Mouse (Mus musculus) heart, adult 2 months (tissue): ENCODE data around the gene Kcnh7. TPM values are rescaled to one million over a fixed set of nuclear protein-coding genes. Genes with fewer than 3 reads are reported as not detected.
A peak's percentile ranks its signal among the peaks of the same experiment; 100 is the strongest.

ENCODE experiments used
- DNase-seq, 2 experiments: peaks; one replicate each; pipeline ENCODE4 v3.0.0; 2021
- H3K27ac ChIP-seq: fragments of 200-600 bp; 2 replicates; pipeline ENCODE4 v1.8.1; 2022
- H3K27me3 ChIP-seq: fragments of 200-500 bp; 2 replicates; pipeline ENCODE4 v1.6.1; 2012; ENCODE audit warnings: mild to moderate bottlenecking, low read length, inconsistent platforms, mixed read lengths; ENCODE audit not compliant: control insufficient read depth, insufficient read depth
- H3K36me3 ChIP-seq: fragments of 200-500 bp; 2 replicates; pipeline ENCODE4 v1.6.1; 2012; ENCODE audit warnings: low read length, inconsistent platforms; ENCODE audit not compliant: control insufficient read depth, insufficient read depth
- H3K4me1 ChIP-seq: fragments of 200-500 bp; 2 replicates; pipeline ENCODE4 v1.6.1; 2011; ENCODE audit warnings: low read length; ENCODE audit not compliant: control insufficient read depth, insufficient read depth
- H3K4me3 ChIP-seq: fragments of 200-600 bp; 2 replicates; pipeline ENCODE4 v1.8.1; 2022
- H3K79me2 ChIP-seq: fragments of 200-500 bp; replicated peaks from 2 replicates; pipeline ENCODE4 v1.6.1; 2012; ENCODE audit warnings: mild to moderate bottlenecking, inconsistent platforms, low read length, moderate library complexity, mixed read lengths; ENCODE audit not compliant: control insufficient read depth, insufficient read depth
- H3K9ac ChIP-seq: fragments of 200-500 bp; 2 replicates; pipeline ENCODE4 v1.6.1; 2012; ENCODE audit warnings: low read depth, mild to moderate bottlenecking, control low read depth, inconsistent platforms, low read length, mixed read lengths
- CTCF ChIP-seq: fragments of 200-600 bp; IDR thresholded peaks from 2 replicates; pipeline ENCODE4 v1.8.1; 2022; ENCODE audit warnings: antibody characterized with exemption, mild to moderate bottlenecking, moderate library complexity
- EP300 ChIP-seq: fragments of 200-500 bp; IDR thresholded peaks from 2 replicates; pipeline ENCODE4 v1.6.1; 2011; ENCODE audit warnings: low read depth, low read length, control low read depth; ENCODE audit not compliant: insufficient read depth
- POLR2A ChIP-seq: fragments of 200-500 bp; IDR thresholded peaks from 2 replicates; pipeline ENCODE4 v1.6.1; 2011; ENCODE audit warnings: mild to moderate bottlenecking, low read depth, low read length, control low read depth; ENCODE audit not compliant: insufficient read depth
- WGBS: fragments of 180-500 bp; shearing (Covaris S2); methylation state at CpG from one replicate; pipeline ENCODE4 v1.1.7; 2018; 5-methylcytosine and 5-hydroxymethylcytosine counted together
- intact Hi-C: fragments of 180-260 bp; cut with DNase I; formaldehyde crosslinking; loops from one replicate; pipeline ENCODE4 v1.15.1; 2025
- polyA plus RNA-seq: library from polyadenylated mRNA; depleted of rRNA; stranded (reverse); fragments of >200 nt; gene quantifications from 2 replicates; pipeline ENCODE4 v1.2.3, GENCODE M21; 2012
- total RNA-seq, 2 experiments: library from RNA; stranded (reverse); gene quantifications; 2 replicates each; pipeline ENCODE4 v1.2.3; 2021

Gene Kcnh7
- total and polyA plus RNA-seq, 3 experiments: 0.02 to 0.26 (median 0.08) TPM

GRCm38 (mm10) chr2:62669848-62670247 lies 514.2 kb downstream of the Kcnh7 start:
- TF ChIP-seq EP300: no peak
- no peak for TF ChIP-seq CTCF
- no peak for TF ChIP-seq POLR2A
- 79% methylated on average over 3 of the region's 3 CpGs for WGBS
- intact Hi-C loops: no loop called here

GRCm38 (mm10) chr2:62665536-62665935 lies 518.6 kb downstream of the Kcnh7 start:
- intact Hi-C loops: no loop called here
- H3K4me1 ChIP-seq: no peaks in the 10 kb centered on the region
- H3K4me3 ChIP-seq: no peak overlapping the region
- no peak for DNase-seq
- H3K27ac ChIP-seq: no peak overlapping the region
- H3K27me3 ChIP-seq: no peaks in the 10 kb centered on the region
- TF ChIP-seq EP300 (no peak), CTCF (no peak), POLR2A (no peak)
- no peaks in the 10 kb centered on the region for H3K36me3 ChIP-seq
- WGBS: 59% methylated on average over 1 of the region's 1 CpGs
- no peak overlapping the region for H3K9ac ChIP-seq
- H3K79me2 ChIP-seq: no peaks in the 10 kb centered on the region

More at GRCm38 (mm10) chr2:62669848-62670247, 514.2 kb downstream of the Kcnh7 start:
- no peak for DNase-seq
- Histone ChIP-seq H3K9ac (no peak overlapping the region), H3K79me2 (no peaks in the 10 kb centered on the region), H3K27ac (no peak overlapping the region), H3K36me3 (no peaks in the 10 kb centered on the region), H3K4me3 (no peak overlapping the region), H3K4me1 (no peaks in the 10 kb centered on the region), H3K27me3 (no peaks in the 10 kb centered on the region)

GRCm38 (mm10) chr2:62664839-62665238 lies 519.2 kb downstream of the Kcnh7 start:
- peak overlapping the region; percentile 79 for H3K4me3 ChIP-seq
- H3K36me3 ChIP-seq: no peaks in the 10 kb centered on the region
- H3K27me3 ChIP-seq: no peaks in the 10 kb centered on the region
- H3K79me2 ChIP-seq: no peaks in the 10 kb centered on the region
- DNase-seq: no peak
- intact Hi-C loops: no loop called here
- peak overlapping the region; percentile 70; the same call in 1 of the 2 replicates for H3K27ac ChIP-seq
- H3K4me1 ChIP-seq: no peaks in the 10 kb centered on the region
- no peak overlapping the region for H3K9ac ChIP-seq
- TF ChIP-seq EP300 (no peak), POLR2A (no peak), CTCF (no peak)
- 64% methylated on average over 7 of the region's 7 CpGs for WGBS

GRCm38 (mm10) chr2:62664135-62664670 lies 519.9 kb downstream of the Kcnh7 start, which contains the start of gene Gca:
Gca (plus strand) TSS chr2:62664285.
- H3K36me3 ChIP-seq: no peaks in the 10 kb centered on the region
- 1% methylated on average over 43 of the region's 43 CpGs for WGBS
- intact Hi-C loops: no loop called here
- no peaks in the 10 kb centered on the region for H3K4me1 ChIP-seq
- H3K27me3 ChIP-seq: no peaks in the 10 kb centered on the region
- TF ChIP-seq CTCF: no peak
- TF ChIP-seq POLR2A: no peak
- TF ChIP-seq EP300: no peak
- no peaks in the 10 kb centered on the region for H3K79me2 ChIP-seq
- peak; percentile 72 to 82 for DNase-seq
- peak within 1 kb of the TSS; percentile 79 for H3K4me3 ChIP-seq
- H3K9ac ChIP-seq: peak within 1 kb of the TSS; percentile 57
- H3K27ac ChIP-seq: peak within 1 kb of the TSS; percentile 70

GRCm38 (mm10) chr2:62662560-62662959 lies 521.5 kb downstream of the Kcnh7 start:
- 85% methylated on average over 3 of the region's 3 CpGs for WGBS
- no peaks in the 10 kb centered on the region for H3K36me3 ChIP-seq
- no peak overlapping the region for H3K4me3 ChIP-seq
- no peak for DNase-seq
- intact Hi-C loops: no loop called here
- H3K27ac ChIP-seq: no peak overlapping the region
- no peaks in the 10 kb centered on the region for H3K4me1 ChIP-seq
- H3K9ac ChIP-seq: no peak overlapping the region
- no peak for TF ChIP-seq POLR2A
- no peak for TF ChIP-seq EP300
- H3K27me3 ChIP-seq: no peaks in the 10 kb centered on the region
- no peaks in the 10 kb centered on the region for H3K79me2 ChIP-seq

GRCm38 (mm10) chr2:62660565-62660964 lies 523.5 kb downstream of the Kcnh7 start:
- H3K79me2 ChIP-seq: no peaks in the 10 kb centered on the region
- TF ChIP-seq EP300 (no peak), CTCF (peak; percentile 33), POLR2A (no peak)
- H3K4me1 ChIP-seq: no peaks in the 10 kb centered on the region
- no peak overlapping the region for H3K27ac ChIP-seq
- no peaks in the 10 kb centered on the region for H3K36me3 ChIP-seq
- intact Hi-C loops: no loop called here
- H3K27me3 ChIP-seq: no peaks in the 10 kb centered on the region
- no peak overlapping the region for H3K4me3 ChIP-seq
- no peak for DNase-seq
- no peak overlapping the region for H3K9ac ChIP-seq
- WGBS: 48% methylated on average over 6 of the region's 6 CpGs
